Mouse (Mus musculus) brown adipose tissue, adult 24 weeks (tissue): ENCODE results near the gene Slc38a11. TPM values are rescaled to one million over a fixed set of nuclear protein-coding genes. Genes with fewer than 3 reads are reported as not detected.

ENCODE experiments used
- H3K27ac ChIP-seq: fragments of 200-500 bp; replicated peaks from 2 replicates; pipeline ENCODE4 v1.5.1; 2012; ENCODE audit warnings: low read depth, mild to moderate bottlenecking, low read length
- H3K4me1 ChIP-seq: fragments of 200-500 bp; 2 replicates; pipeline ENCODE4 v1.6.1; 2012; ENCODE audit warnings: low read length, mixed read lengths; ENCODE audit not compliant: control insufficient read depth, insufficient read depth, insufficient read length
- H3K4me3 ChIP-seq: fragments of 200-500 bp; 2 replicates; pipeline ENCODE4 v1.5.1; 2012; ENCODE audit warnings: low read depth, mild to moderate bottlenecking, low read length, moderate library complexity; ENCODE audit not compliant: insufficient read depth
- polyA plus RNA-seq: library from polyadenylated mRNA; stranded (reverse); fragments of >200 nt; gene quantifications from 2 replicates; pipeline ENCODE4 v1.2.4, GENCODE M21; 2012; ENCODE audit not compliant: missing spikeins, insufficient read depth, insufficient read length

Gene Slc38a11
- polyA plus RNA-seq, 1 experiment, result not detected

- no peak overlapping the region for H3K27ac ChIP-seq
- no peak overlapping the region for H3K4me3 ChIP-seq
- no peaks in the 10 kb centered on the region for H3K4me1 ChIP-seq
These were observed 17.8 kb downstream of the Slc38a11 start for GRCm38 (mm10) chr2:65346037-65346436.

- no peaks in the 10 kb centered on the region for H3K4me1 ChIP-seq
- no peak overlapping the region for H3K4me3 ChIP-seq
- H3K27ac ChIP-seq, result 0 out of 2 replicates have a peak overlapping the region, but pooled peaks have one; percentile 44
These were observed 21.8 kb downstream of the Slc38a11 start for GRCm38 (mm10) chr2:65342057-65342456.

GRCm38 (mm10) chr2:65340839-65341238 is 23.0 kb downstream of the Slc38a11 start:
- Histone ChIP-seq H3K4me1 (no peaks in the 10 kb centered on the region), H3K4me3 (no peak overlapping the region), H3K27ac (no peak overlapping the region)

- Histone ChIP-seq H3K4me3 (no peak overlapping the region), H3K27ac (no peak overlapping the region), H3K4me1 (no peaks in the 10 kb centered on the region)
These were observed 26.3 kb downstream of the Slc38a11 start for GRCm38 (mm10) chr2:65337378-65338140.

- no peak overlapping the region for H3K4me3 ChIP-seq
- no peaks in the 10 kb centered on the region for H3K4me1 ChIP-seq
- H3K27ac ChIP-seq, result no peak overlapping the region
These were observed 27.2 kb downstream of the Slc38a11 start for GRCm38 (mm10) chr2:65336608-65337007.

- H3K27ac ChIP-seq, result no peak overlapping the region
These were observed 29.7 kb downstream of the Slc38a11 start for GRCm38 (mm10) chr2:65334091-65334490.

GRCm38 (mm10) chr2:65331321-65331720 is 32.5 kb downstream of the Slc38a11 start:
- Histone ChIP-seq H3K4me3 (no peak overlapping the region), H3K4me1 (no peaks in the 10 kb centered on the region), H3K27ac (no peak overlapping the region)

More at GRCm38 (mm10) chr2:65334091-65334490, 29.7 kb downstream of the Slc38a11 start:
- H3K4me3 ChIP-seq, result no peak overlapping the region
- no peaks in the 10 kb centered on the region for H3K4me1 ChIP-seq

- no peak overlapping the region for H3K4me3 ChIP-seq
- no peak overlapping the region for H3K27ac ChIP-seq
- H3K4me1 ChIP-seq, result no peaks in the 10 kb centered on the region
These were observed 41.7 kb downstream of the Slc38a11 start for GRCm38 (mm10) chr2:65321998-65322754.

- no peak overlapping the region for H3K4me3 ChIP-seq
- H3K4me1 ChIP-seq, result no peaks in the 10 kb centered on the region
- no peak overlapping the region for H3K27ac ChIP-seq
These were observed 42.9 kb downstream of the Slc38a11 start for GRCm38 (mm10) chr2:65320975-65321374.

GRCm38 (mm10) chr2:65316721-65317120 is 47.1 kb downstream of the Slc38a11 start:
- Histone ChIP-seq H3K27ac (no peak overlapping the region), H3K4me1 (no peaks in the 10 kb centered on the region)

GRCm38 (mm10) chr2:65311250-65311649 is 52.6 kb downstream of the Slc38a11 start:
- Histone ChIP-seq H3K4me1 (no peaks in the 10 kb centered on the region), H3K4me3 (no peak overlapping the region), H3K27ac (no peak overlapping the region)

More at GRCm38 (mm10) chr2:65316721-65317120, 47.1 kb downstream of the Slc38a11 start:
- no peak overlapping the region for H3K4me3 ChIP-seq

- Histone ChIP-seq H3K4me3 (no peak overlapping the region), H3K4me1 (0 out of 2 replicates have a peak, but pooled peaks cover 3% of the 10 kb centered on the region), H3K27ac (no peak overlapping the region)
These were observed 67.3 kb downstream of the Slc38a11 start for GRCm38 (mm10) chr2:65296541-65296940.

- no peak overlapping the region for H3K27ac ChIP-seq
- no peak overlapping the region for H3K4me3 ChIP-seq
These were observed 69.7 kb downstream of the Slc38a11 start for GRCm38 (mm10) chr2:65294092-65294491.

GRCm38 (mm10) chr2:65293411-65293810 is 70.4 kb downstream of the Slc38a11 start:
- no peak overlapping the region for H3K4me3 ChIP-seq
- H3K27ac ChIP-seq, result no peak overlapping the region
- 0 out of 2 replicates have a peak, but pooled peaks cover 3% of the 10 kb centered on the region for H3K4me1 ChIP-seq

More at GRCm38 (mm10) chr2:65294092-65294491, 69.7 kb downstream of the Slc38a11 start:
- 0 out of 2 replicates have a peak, but pooled peaks cover 3% of the 10 kb centered on the region for H3K4me1 ChIP-seq

- Histone ChIP-seq H3K4me1 (0 out of 2 replicates have a peak, but pooled peaks cover 5% of the 10 kb centered on the region), H3K4me3 (no peak overlapping the region)
These were observed 74.1 kb downstream of the Slc38a11 start for GRCm38 (mm10) chr2:65289721-65290120.

More at GRCm38 (mm10) chr2:65289721-65290120, 74.1 kb downstream of the Slc38a11 start:
- H3K27ac ChIP-seq, result no peak overlapping the region
